9 mouse cellular contexts compared by ENCODE assay signal in the genomic region with DNA sequence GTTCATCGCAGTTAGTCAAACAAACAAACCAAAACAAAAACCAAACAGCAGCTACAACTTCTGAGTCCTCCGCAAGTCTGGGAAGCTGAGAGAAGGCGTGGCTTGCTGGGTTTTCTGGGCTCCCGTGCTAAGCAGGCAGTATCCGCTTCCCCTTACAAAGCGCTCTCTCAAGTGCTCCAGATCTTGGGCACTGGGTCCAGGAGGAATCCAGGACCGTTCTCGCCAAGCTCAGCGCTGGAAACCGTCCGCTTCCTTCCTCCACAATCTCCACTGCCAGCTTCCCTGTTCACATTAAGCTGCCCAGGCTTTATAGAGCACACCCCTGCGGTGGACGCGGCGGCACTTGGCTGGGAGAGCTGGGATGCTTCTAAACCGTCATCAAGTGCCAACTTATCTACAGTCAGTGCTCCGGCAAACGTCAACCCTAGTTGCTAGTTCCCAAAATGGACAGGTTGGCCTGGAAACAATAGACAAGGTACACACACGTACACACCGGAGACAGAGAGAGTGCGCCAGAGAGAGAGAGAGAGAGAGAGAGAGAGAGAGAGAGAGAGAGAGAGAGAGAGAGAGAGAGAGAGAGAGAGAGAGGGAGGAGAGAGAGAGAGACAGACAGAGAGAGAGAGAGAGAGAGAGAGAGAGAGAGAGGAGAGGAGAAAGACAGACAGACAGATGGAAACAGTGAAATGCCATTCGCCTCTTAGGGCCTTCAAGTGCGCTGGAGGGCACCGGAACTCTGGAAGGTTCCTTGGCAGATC. TPM values are rescaled to one million over a fixed set of nuclear protein-coding genes. Genes with fewer than 3 reads are reported as not detected.
DNase-seq lines count a peak whose midpoint lies in the region; ATAC-seq and TF ChIP-seq lines count a peak whose summit lies in the region.
"Had no signal": no experiment of that assay in that cellular context is flagged by ENCODE, and none has a peak within 500 bp of the region (broad histone marks: within the 10 kb centered on the region; RNA-seq: fewer than 3 reads in every experiment).

No protein-coding gene starts in this region.

- peaks cover 60% of the 10 kb centered on the region for H3K79me2 ChIP-seq in C2C12 (ENCODE audit: control insufficient read depth, insufficient read depth)

- H3K27ac ChIP-seq in embryonic fibroblast, embryonic 13.5 days (ENCODE audit: insufficient read depth, low read length), result no peak overlapping the region
- peak overlapping the region; percentile 89 for H3K27ac ChIP-seq in heart, embryonic 11.5 days (ENCODE audit: low read depth, low read length)
- H3K27ac ChIP-seq in kidney, embryonic 15.5 days, result peak overlapping the region; percentile 87; the same call in 1 of the 2 replicates
- H3K27ac ChIP-seq in midbrain, postnatal 0 days (ENCODE audit: low read depth, low read length), result peak overlapping the region; percentile 87

- no peaks in the 10 kb centered on the region for H3K9me3 ChIP-seq in heart, embryonic 11.5 days (replicated peaks; ENCODE audit: control insufficient read depth, low read length)
- H3K9me3 ChIP-seq in kidney, embryonic 15.5 days (replicated peaks), result no peaks in the 10 kb centered on the region
- no peaks in the 10 kb centered on the region for H3K9me3 ChIP-seq in midbrain, postnatal 0 days (ENCODE audit: low read length)

- peak; percentile 36 for TF ChIP-seq POLR2A in embryonic fibroblast, embryonic 13.5 days (IDR thresholded peaks at IDR 0.05; ENCODE audit: low read depth, low read length)

- peaks cover 55% of the 10 kb centered on the region for H3K79me3 ChIP-seq in C2C12 (ENCODE audit: low read depth)

- peak overlapping the region; percentile 69 for H3K4me3 ChIP-seq in C2C12 (ENCODE audit: insufficient read depth, poor library complexity, severe bottlenecking)
- H3K4me3 ChIP-seq in embryonic fibroblast, embryonic 13.5 days (ENCODE audit: insufficient read depth, low read length), result peak overlapping the region; percentile 82
- H3K4me3 ChIP-seq in heart, embryonic 11.5 days (ENCODE audit: low read depth, low read length), result peak overlapping the region; percentile 87
- H3K4me3 ChIP-seq in kidney, embryonic 15.5 days (replicated peaks), result peak overlapping the region; percentile 86
- H3K4me3 ChIP-seq in midbrain, postnatal 0 days (ENCODE audit: low read depth, low read length), result peak overlapping the region; percentile 96

- DNase-seq in brain, adult 2 months (ENCODE audit: low read depth, low spot score), result peak; percentile 95
- DNase-seq in liver, result peak; percentile 56
- peak; percentile 79 for DNase-seq in midbrain, postnatal 0 days (ENCODE audit: low spot score)
- peak; percentile 35 to 47 for DNase-seq in spleen, postnatal 10 days (ENCODE audit: low spot score in 2 of 2)

- no peak; the same call in 1 of the 2 replicates for ATAC-seq in heart, embryonic 11.5 days (replicated peaks; ENCODE audit: insufficient number of reproducible peaks, low FRiP score, low TSS enrichment)
- peak; percentile 43 for ATAC-seq in kidney, embryonic 15.5 days (replicated peaks; ENCODE audit: low FRiP score)
- ATAC-seq in midbrain, postnatal 0 days (ENCODE audit: low FRiP score), result peak; percentile 5; the same call in 1 of the 2 replicates

- H3K9ac ChIP-seq in heart, embryonic 11.5 days (ENCODE audit: low read depth, low read length), result peak overlapping the region; percentile 92
- peak overlapping the region; percentile 84 for H3K9ac ChIP-seq in kidney, embryonic 15.5 days
- peak overlapping the region; percentile 90 for H3K9ac ChIP-seq in midbrain, postnatal 0 days (replicated peaks; ENCODE audit: low read length, poor library complexity, severe bottlenecking)

- TF ChIP-seq CTCF in C2C12 (IDR thresholded peaks at IDR 0.05; ENCODE audit: control insufficient read depth, insufficient read depth, insufficient read length), result no peak
- no peak for TF ChIP-seq CTCF in embryonic fibroblast, embryonic 13.5 days (IDR thresholded peaks at IDR 0.05; ENCODE audit: borderline replicate concordance, insufficient read depth, low read length)
- TF ChIP-seq CTCF in midbrain, postnatal 0 days (IDR thresholded peaks at IDR 0.05), result peak; percentile 27; the same call in 1 of the 2 replicates

- peaks cover 10% of the 10 kb centered on the region for H3K36me3 ChIP-seq in C2C12 (ENCODE audit: control insufficient read depth, insufficient read depth)
- no peaks in the 10 kb centered on the region for H3K36me3 ChIP-seq in heart, embryonic 11.5 days (ENCODE audit: control insufficient read depth, insufficient read depth, low read length)
- H3K36me3 ChIP-seq in kidney, embryonic 15.5 days, result no peaks in the 10 kb centered on the region
- no peaks in the 10 kb centered on the region for H3K36me3 ChIP-seq in midbrain, postnatal 0 days (ENCODE audit: insufficient read depth, low read length)

- under 1% methylated on average over 24 of the region's 24 CpGs for whole genome bisulfite sequencing in heart, embryonic 11.5 days (ENCODE audit: insufficient replicate concordance)
- WGBS in kidney, embryonic 15.5 days, result under 1% methylated on average over 24 of the region's 24 CpGs
- 1% methylated on average over 24 of the region's 24 CpGs for WGBS in midbrain, postnatal 0 days

- H3K4me2 ChIP-seq in heart, embryonic 11.5 days, result peak overlapping the region; percentile 91
- peak overlapping the region; percentile 89 for H3K4me2 ChIP-seq in kidney, embryonic 15.5 days
- peak overlapping the region; percentile 84 for H3K4me2 ChIP-seq in midbrain, postnatal 0 days (ENCODE audit: low read depth, low read length, poor library complexity, severe bottlenecking)

- H3ac ChIP-seq in C2C12 (ENCODE audit: control insufficient read depth, insufficient read length, low read depth), result peak overlapping the region; percentile 92

- no peaks in the 10 kb centered on the region for H3K27me3 ChIP-seq in C2C12 (ENCODE audit: control insufficient read depth, insufficient read depth, insufficient read length)
- H3K27me3 ChIP-seq in heart, embryonic 11.5 days (ENCODE audit: control insufficient read depth, insufficient read depth, low read length), result no peaks in the 10 kb centered on the region
- peaks cover 12% of the 10 kb centered on the region for H3K27me3 ChIP-seq in kidney, embryonic 15.5 days
- no peaks in the 10 kb centered on the region for H3K27me3 ChIP-seq in midbrain, postnatal 0 days (ENCODE audit: insufficient read depth, low read length)

- peaks cover 10% of the 10 kb centered on the region for H3K4me1 ChIP-seq in embryonic fibroblast, embryonic 13.5 days (ENCODE audit: control insufficient read depth, insufficient read depth, low read length)
- peaks cover 11% of the 10 kb centered on the region for H3K4me1 ChIP-seq in heart, embryonic 11.5 days (ENCODE audit: control insufficient read depth, insufficient read depth, low read length)
- peaks cover 23% of the 10 kb centered on the region for H3K4me1 ChIP-seq in kidney, embryonic 15.5 days
- peaks cover 7% of the 10 kb centered on the region; the same call in 1 of the 2 replicates for H3K4me1 ChIP-seq in midbrain, postnatal 0 days (ENCODE audit: insufficient read depth, low read length)

TF ChIP-seq in C2C12, 6 proteins besides CTCF, POLR2A, EP300 and RAD21:
- no peak for TF ChIP-seq USF1 (IDR thresholded peaks at IDR 0.05; ENCODE audit: low read depth)
- TF ChIP-seq CEBPB (IDR thresholded peaks at IDR 0.05; ENCODE audit: low read depth), result no peak
- TF ChIP-seq MYOD1 (IDR thresholded peaks at IDR 0.05; ENCODE audit: control insufficient read depth, insufficient read length, low read depth), result no peak
- TF ChIP-seq FOSL1 (IDR thresholded peaks at IDR 0.05; ENCODE audit: insufficient read depth, low read length, poor library complexity, severe bottlenecking), result no peak
- no peak for TF ChIP-seq MYOG (IDR thresholded peaks at IDR 0.05; ENCODE audit: control insufficient read depth, extremely low read depth, insufficient read length)
- no peak for TF ChIP-seq MAX (IDR thresholded peaks at IDR 0.05)

RNA-seq across cellular contexts. Expression of a gene that starts 1.4 kb away (rescaled TPM):
- polyA plus RNA-seq in C2C12 (2012; fragmentation: generic; extraction: Trizol), result 18.4 TPM
- polyA plus RNA-seq in embryonic fibroblast, embryonic 13.5 days (2011; ENCODE audit: insufficient read length, low read depth, missing spikeins), result 13.1 and 20.6 TPM in 2 replicates
- 5.4 TPM in 2 replicates for polyA plus RNA-seq in heart, embryonic 11.5 days (2014; fragmentation: Nextera tagmentation; extraction: Ambion mirVana)
- polyA plus RNA-seq in kidney, embryonic 15.5 days (2015; fragmentation: Nextera tagmentation; extraction: Ambion mirVana), result 3.9 and 4.8 TPM in 2 replicates
- 24.8 and 25.7 TPM in 2 replicates for total RNA-seq in midbrain, postnatal 0 days (2014; rRNA removed)
- polyA plus RNA-seq in midbrain, postnatal 0 days (2015; fragmentation: Nextera tagmentation; extraction: Ambion mirVana), result 11.4 and 13.1 TPM in 2 replicates

RNA-seq across cellular contexts. Expression of a gene that starts 53.8 kb away (rescaled TPM):
- 0.06 TPM for polyA plus RNA-seq in C2C12 (2012; fragmentation: generic; extraction: Trizol)
- polyA plus RNA-seq in embryonic fibroblast, embryonic 13.5 days (2011; ENCODE audit: insufficient read length, low read depth, missing spikeins), result 0.32 TPM in 1 of 2 replicates, not detected in the other
- 0.09 and 0.13 TPM in 2 replicates for polyA plus RNA-seq in heart, embryonic 11.5 days (2014; fragmentation: Nextera tagmentation; extraction: Ambion mirVana)
- polyA plus RNA-seq in kidney, embryonic 15.5 days (2015; fragmentation: Nextera tagmentation; extraction: Ambion mirVana), result not detected in 2 replicates
- 0.66 and 1.5 TPM in 2 replicates for total RNA-seq in midbrain, postnatal 0 days (2014; rRNA removed)
- 0.20 and 0.44 TPM in 2 replicates for polyA plus RNA-seq in midbrain, postnatal 0 days (2015; fragmentation: Nextera tagmentation; extraction: Ambion mirVana)
- total RNA-seq: adrenal gland, postnatal 4 days had no signal

Comparison
In these comparisons a context has a peak if more than half of its experiments do, and no peak if none do; other contexts are left out.
1. DNase-seq: peak in every context shown above with its lines; median percentile 95 in brain, adult 2 months; 79 in midbrain, postnatal 0 days; 56 in liver; 41 in spleen, postnatal 10 days.